Mouse (Mus musculus) neural tube, embryonic 12.5 days (tissue): ENCODE measurements around the gene Mxi1. TPM values are rescaled to one million over a fixed set of nuclear protein-coding genes. Genes with fewer than 3 reads are reported as not detected.

Experiments used
- ATAC-seq: fragments of 200-750 bp; cut with Nextera tagmentation; 2 replicates; pipeline ENCODE4 v1.8.0; 2017; ENCODE audit warnings: low read depth, mild to moderate bottlenecking, moderate TSS enrichment, moderate library complexity; ENCODE audit not compliant: low FRiP score
- H3K27ac ChIP-seq: fragments of 300-500 bp; sonication (generic); 2 replicates; pipeline ENCODE4 v1.5.1; 2016
- H3K27me3 ChIP-seq: fragments of 300-500 bp; sonication (generic); replicated peaks from 2 replicates; pipeline ENCODE4 v1.6.1; 2016; ENCODE audit warnings: mild to moderate bottlenecking
- H3K36me3 ChIP-seq: fragments of 300-500 bp; sonication (generic); 2 replicates; pipeline ENCODE4 v1.6.1; 2016; ENCODE audit warnings: mild to moderate bottlenecking
- H3K4me1 ChIP-seq: fragments of 300-500 bp; sonication (generic); 2 replicates; pipeline ENCODE4 v1.6.1; 2016
- H3K4me2 ChIP-seq: fragments of 300-500 bp; sonication (generic); replicated peaks from 2 replicates; pipeline ENCODE4 v1.6.1; 2016; ENCODE audit warnings: mild to moderate bottlenecking
- H3K4me3 ChIP-seq: fragments of 300-500 bp; sonication (generic); 2 replicates; pipeline ENCODE4 v1.5.1; 2016
- H3K9ac ChIP-seq: fragments of 300-500 bp; sonication (generic); 2 replicates; pipeline ENCODE4 v1.6.1; 2016; ENCODE audit warnings: mild to moderate bottlenecking
- H3K9me3 ChIP-seq: fragments of 300-500 bp; sonication (generic); 2 replicates; pipeline ENCODE4 v1.6.1; 2016; ENCODE audit warnings: mild to moderate bottlenecking
- WGBS: fragments of 180-500 bp; shearing (Covaris S2); methylation state at CpG from one replicate; pipeline ENCODE4 v1.1.7; 2016; 5-methylcytosine and 5-hydroxymethylcytosine counted together
- polyA plus RNA-seq: library from polyadenylated mRNA; unstranded; fragments of >200 nt; fragmentation: Nextera tagmentation; extraction: Ambion mirVana; gene quantifications from 2 replicates; pipeline ENCODE4 v1.2.1, GENCODE M21; 2016

The Mxi1 gene
- polyA plus RNA-seq, 1 experiment from 2014 or later = 74.8 TPM

DNA sequence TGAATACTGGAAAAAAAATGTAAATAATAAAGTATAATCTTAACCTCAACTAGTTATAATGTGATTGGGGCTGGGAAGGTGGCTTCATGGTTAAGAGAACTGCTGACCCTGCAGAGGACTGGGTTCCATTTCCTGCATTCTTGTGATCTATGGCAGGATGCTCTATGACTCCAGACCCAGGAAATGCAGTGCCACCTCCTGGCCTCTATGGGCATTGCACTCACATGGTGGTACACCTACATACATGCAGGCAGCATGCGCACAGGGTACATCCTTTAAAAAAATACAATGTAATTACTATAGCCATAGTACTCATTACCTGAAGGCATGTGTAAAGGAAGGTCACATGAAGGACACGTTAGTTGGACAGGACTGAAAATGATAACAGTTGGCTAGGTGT, 52.6 kb downstream of the Mxi1 start:
- Histone ChIP-seq H3K4me2 (no peak overlapping the region), H3K4me3 (no peak overlapping the region), H3K27me3 (no peaks in the 10 kb centered on the region), H3K27ac (no peak overlapping the region), H3K36me3 (no peaks in the 10 kb centered on the region), H3K9me3 (no peaks in the 10 kb centered on the region), H3K9ac (no peak overlapping the region), H3K4me1 (peaks cover 32% of the 10 kb centered on the region; the same call in 1 of the 2 replicates)
- no peak for ATAC-seq
- WGBS = 51% methylated on average over 2 of the region's 2 CpGs

DNA sequence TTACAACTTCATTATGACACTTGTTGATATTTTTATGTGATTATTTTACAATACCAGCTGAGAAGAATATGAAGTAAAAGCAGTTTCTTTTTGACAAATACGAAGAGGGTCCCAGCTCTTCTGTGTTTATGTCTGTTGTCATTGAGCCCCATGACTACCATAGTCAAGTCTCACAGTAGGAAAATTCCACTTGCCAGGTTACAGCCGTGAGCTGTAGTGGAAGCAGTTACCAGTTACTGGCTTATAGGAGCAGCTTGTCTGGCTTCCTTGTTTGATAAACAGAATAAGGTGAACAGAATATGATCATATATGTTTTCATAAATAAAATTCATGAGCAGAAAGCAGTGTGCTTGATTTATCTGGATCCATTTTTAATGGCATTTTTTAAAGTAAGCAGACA, 54.2 kb downstream of the Mxi1 start:
- Histone ChIP-seq H3K27ac (no peak overlapping the region), H3K4me2 (no peak overlapping the region), H3K9ac (no peak overlapping the region), H3K9me3 (no peaks in the 10 kb centered on the region), H3K4me3 (no peak overlapping the region), H3K27me3 (no peaks in the 10 kb centered on the region), H3K36me3 (no peaks in the 10 kb centered on the region), H3K4me1 (peaks cover 24% of the 10 kb centered on the region; the same call in 1 of the 2 replicates)
- no peak for ATAC-seq
- 73% methylated on average over 2 of the region's 2 CpGs for WGBS

DNA sequence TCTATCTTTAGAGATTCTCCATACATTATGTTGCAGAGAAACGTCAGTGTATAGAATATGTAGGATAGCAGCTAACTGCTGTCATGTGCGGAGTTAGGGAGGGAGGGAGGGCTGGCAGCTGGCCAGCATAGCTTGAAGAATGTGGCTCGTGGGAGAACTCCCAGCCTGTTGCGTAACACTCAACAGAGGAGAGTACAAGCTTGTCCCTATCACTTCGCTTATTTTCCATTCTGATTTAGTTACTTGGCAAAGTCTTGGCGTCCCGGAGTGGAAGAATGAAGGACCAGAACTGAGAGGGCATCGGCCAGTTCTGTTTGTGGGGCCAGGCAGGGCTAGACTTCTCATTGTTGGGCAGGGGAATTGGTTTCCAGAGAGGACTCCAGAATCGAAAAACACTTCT, 54.6 kb downstream of the Mxi1 start:
- H3K4me1 ChIP-seq = peaks cover 20% of the 10 kb centered on the region; the same call in 1 of the 2 replicates
- peak; percentile 59; the same call in 1 of the 2 replicates for ATAC-seq

DNA sequence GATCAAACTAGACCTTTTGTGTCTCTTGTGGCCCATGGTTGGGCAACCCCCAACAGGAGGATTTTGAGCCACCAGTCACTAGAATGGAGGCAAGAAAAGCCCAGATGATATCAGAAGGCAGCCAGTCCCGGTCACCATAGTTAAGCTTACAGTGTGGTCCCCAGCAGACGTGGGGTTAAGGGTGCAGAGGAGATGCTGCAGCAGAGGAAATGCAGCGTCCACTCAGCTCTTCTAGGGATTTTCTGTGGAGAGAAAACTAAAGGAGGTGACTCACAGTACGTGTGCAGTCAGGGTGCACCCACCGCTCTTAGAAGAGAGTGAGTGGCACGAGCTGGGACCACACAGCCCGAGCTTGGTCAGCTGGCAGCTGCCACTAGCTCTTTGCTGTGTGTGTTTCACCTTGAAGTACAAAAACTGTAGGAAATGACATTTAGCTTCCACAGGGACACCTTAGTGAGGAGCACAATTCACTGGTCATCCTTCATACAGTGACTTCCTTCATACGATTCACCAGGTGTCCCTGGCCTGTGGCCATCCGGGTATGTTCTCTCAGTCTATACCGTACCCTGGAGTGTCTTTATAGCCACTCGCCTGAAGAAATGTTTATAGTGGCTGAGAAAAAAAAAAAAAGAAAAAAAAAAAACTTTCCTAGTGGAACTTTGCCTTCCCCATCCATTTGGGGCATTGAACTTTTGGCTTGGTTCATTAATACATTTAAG, 55.9 kb downstream of the Mxi1 start:
- Histone ChIP-seq H3K27me3 (no peaks in the 10 kb centered on the region), H3K27ac (no peak overlapping the region), H3K4me2 (no peak overlapping the region), H3K4me3 (no peak overlapping the region), H3K4me1 (peaks cover 14% of the 10 kb centered on the region; the same call in 1 of the 2 replicates), H3K9me3 (no peaks in the 10 kb centered on the region), H3K36me3 (peaks cover 7% of the 10 kb centered on the region; the same call in 1 of the 2 replicates), H3K9ac (no peak overlapping the region)
- ATAC-seq = no peak
- whole genome bisulfite sequencing = 79% methylated on average over 11 of the region's 11 CpGs

More for the DNA sequence above, 54.6 kb downstream of the Mxi1 start:
- no peak overlapping the region for H3K4me3 ChIP-seq
- H3K9ac ChIP-seq = no peak overlapping the region
- no peaks in the 10 kb centered on the region for H3K36me3 ChIP-seq
- 51% methylated on average over 9 of the region's 9 CpGs for WGBS
- H3K9me3 ChIP-seq = no peaks in the 10 kb centered on the region
- no peak overlapping the region for H3K4me2 ChIP-seq
- no peaks in the 10 kb centered on the region for H3K27me3 ChIP-seq
- no peak overlapping the region for H3K27ac ChIP-seq

DNA sequence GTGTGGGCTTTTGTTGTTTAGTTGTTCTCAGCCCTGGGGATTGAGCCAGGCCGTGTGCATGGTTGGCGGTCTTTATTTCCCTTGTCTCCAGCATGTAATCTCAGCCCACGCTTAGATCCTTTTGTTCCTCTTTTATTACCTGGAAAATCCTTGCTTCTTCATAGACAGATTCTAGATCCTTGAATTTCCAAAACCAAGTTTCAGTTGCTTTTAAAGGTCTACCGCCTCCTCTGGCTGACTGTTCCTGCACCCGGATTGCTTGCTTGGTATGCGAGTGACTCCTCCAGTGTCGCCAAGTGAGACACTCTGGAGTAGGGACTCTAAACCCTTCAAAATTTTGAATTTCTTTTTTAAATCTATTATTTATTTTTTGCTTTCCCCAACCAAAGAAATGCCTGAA, 56.6 kb downstream of the Mxi1 start:
- Histone ChIP-seq H3K4me2 (no peak overlapping the region), H3K4me3 (no peak overlapping the region), H3K27ac (no peak overlapping the region), H3K36me3 (peaks cover 13% of the 10 kb centered on the region; the same call in 1 of the 2 replicates), H3K9me3 (no peaks in the 10 kb centered on the region), H3K27me3 (no peaks in the 10 kb centered on the region), H3K9ac (no peak overlapping the region), H3K4me1 (peaks cover 14% of the 10 kb centered on the region; the same call in 1 of the 2 replicates)
- 62% methylated on average over 7 of the region's 7 CpGs for WGBS
- no peak for ATAC-seq

DNA sequence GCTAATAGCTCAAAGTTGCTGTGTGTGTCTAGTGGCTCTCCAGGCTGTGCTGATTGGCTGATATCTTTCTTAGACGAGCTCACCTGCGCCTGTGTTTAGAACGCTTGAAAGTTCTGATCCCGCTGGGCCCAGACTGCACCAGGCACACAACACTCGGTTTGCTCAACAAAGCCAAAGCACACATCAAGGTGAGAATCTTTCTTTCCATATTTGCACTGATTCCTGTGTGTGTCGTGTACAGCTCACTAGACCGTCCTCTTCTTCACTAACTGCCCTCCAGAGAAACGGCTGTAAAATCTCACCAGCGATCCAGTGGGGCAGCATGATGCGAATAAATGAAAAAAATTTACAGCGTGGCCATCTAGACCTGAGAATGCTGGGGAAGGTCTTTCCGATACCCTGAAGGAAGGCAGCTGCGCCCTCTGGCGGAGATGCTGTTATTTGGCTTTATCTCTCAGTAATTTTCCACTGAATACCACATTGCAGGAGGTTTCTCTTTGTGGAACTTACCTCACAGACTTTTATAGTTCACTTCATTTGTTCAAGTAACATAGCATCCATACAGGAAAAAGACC, 59.2 kb downstream of the Mxi1 start:
- H3K4me2 ChIP-seq = 0 out of 2 replicates have a peak overlapping the region, but pooled peaks have one; percentile 8
- H3K36me3 ChIP-seq = peaks cover 32% of the 10 kb centered on the region
- H3K27ac ChIP-seq = no peak overlapping the region
- peak; percentile 56 for ATAC-seq
- no peak overlapping the region for H3K4me3 ChIP-seq
- WGBS = 34% methylated on average over 14 of the region's 14 CpGs
- no peak overlapping the region for H3K9ac ChIP-seq
- H3K27me3 ChIP-seq = no peaks in the 10 kb centered on the region
- peaks cover 10% of the 10 kb centered on the region; the same call in 1 of the 2 replicates for H3K4me1 ChIP-seq
- no peaks in the 10 kb centered on the region for H3K9me3 ChIP-seq

DNA sequence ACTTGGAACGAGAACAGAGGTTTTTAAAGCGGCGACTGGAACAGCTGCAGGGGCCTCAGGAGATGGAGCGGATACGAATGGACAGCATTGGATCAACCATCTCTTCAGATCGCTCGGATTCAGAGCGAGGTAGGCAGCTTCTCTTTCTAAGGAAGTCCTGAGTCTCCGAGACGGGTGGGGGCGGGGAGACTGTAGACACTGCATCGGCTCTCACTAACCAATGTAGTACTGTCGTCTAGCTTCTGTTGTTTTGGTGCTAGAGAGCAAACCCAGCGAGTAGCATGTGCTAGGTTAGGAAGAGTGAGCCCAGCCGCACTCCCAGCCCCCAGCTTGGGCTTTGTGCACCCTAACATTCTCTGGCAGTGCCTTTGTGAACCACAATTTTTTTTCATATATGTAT, 59.9 kb downstream of the Mxi1 start:
- 86% methylated on average over 15 of the region's 15 CpGs for WGBS
- H3K27ac ChIP-seq = no peak overlapping the region
- ATAC-seq = no peak

DNA sequence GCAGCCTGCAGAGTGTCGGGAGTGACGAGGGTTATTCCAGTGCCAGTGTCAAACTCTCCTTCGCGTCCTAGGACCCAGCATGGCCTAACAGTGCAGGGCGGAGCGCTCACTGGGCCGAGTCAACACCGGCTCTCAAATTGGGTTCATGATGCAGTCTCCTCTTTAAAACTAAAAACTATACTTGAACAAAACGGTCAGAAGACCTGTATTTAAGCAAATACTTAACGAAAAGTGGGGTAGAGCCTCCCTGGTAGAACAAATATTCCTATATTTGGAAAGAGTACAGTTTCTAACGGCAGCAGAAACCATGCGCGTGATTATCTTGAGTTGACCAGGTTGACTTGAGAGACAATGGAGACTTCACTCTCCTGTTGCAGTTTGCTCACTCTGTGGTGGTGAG, 61.3 kb downstream of the Mxi1 start, which contains the start of gene Gm10197:
TSS of gene Gm10197 (minus strand) at position 101 of the 400 bp plus-strand sequence.
- ATAC-seq = no peak
- Histone ChIP-seq H3K9ac (no peak within 1 kb of the TSS), H3K36me3 (peaks cover 44% of the 10 kb centered on the region), H3K27me3 (no peaks in the 10 kb centered on the region), H3K9me3 (no peaks in the 10 kb centered on the region), H3K4me3 (no peak within 1 kb of the TSS), H3K4me2 (no peak within 1 kb of the TSS), H3K4me1 (no peaks in the 10 kb centered on the region), H3K27ac (no peak within 1 kb of the TSS)
- WGBS = 90% methylated on average over 13 of the region's 13 CpGs

More for the DNA sequence above, 59.9 kb downstream of the Mxi1 start:
- Histone ChIP-seq H3K36me3 (peaks cover 35% of the 10 kb centered on the region), H3K4me3 (no peak overlapping the region), H3K9me3 (no peaks in the 10 kb centered on the region), H3K9ac (no peak overlapping the region), H3K27me3 (no peaks in the 10 kb centered on the region), H3K4me2 (no peak overlapping the region), H3K4me1 (peaks cover 5% of the 10 kb centered on the region; the same call in 1 of the 2 replicates)

DNA sequence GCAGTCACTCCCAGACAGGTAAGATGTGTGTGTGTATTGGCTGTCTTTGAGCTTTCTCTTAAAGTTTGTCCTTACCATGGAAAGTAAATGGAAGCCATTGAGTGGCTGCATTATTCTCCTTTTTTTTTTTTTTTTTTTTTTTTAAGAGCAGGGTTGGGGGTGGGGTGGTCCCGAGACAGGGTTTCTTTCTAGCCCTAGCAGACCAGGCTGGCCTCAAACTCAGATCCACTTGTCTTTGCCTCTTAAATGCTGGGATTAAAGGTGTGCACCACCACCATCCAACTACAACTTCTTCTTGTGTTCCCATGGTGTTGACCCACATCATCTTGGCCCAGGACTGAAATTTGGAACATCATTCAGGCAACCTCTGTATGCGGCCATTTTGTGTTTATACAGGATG, 63.3 kb downstream of the Mxi1 start:
- H3K4me2 ChIP-seq = no peak overlapping the region
- no peak for ATAC-seq
- H3K36me3 ChIP-seq = peaks cover 51% of the 10 kb centered on the region
- no peaks in the 10 kb centered on the region for H3K9me3 ChIP-seq
- H3K4me3 ChIP-seq = no peak overlapping the region
- WGBS = 86% methylated on average over 2 of the region's 2 CpGs
- no peaks in the 10 kb centered on the region for H3K27me3 ChIP-seq
- H3K27ac ChIP-seq = no peak overlapping the region
- H3K4me1 ChIP-seq = no peaks in the 10 kb centered on the region
- H3K9ac ChIP-seq = no peak overlapping the region

DNA sequence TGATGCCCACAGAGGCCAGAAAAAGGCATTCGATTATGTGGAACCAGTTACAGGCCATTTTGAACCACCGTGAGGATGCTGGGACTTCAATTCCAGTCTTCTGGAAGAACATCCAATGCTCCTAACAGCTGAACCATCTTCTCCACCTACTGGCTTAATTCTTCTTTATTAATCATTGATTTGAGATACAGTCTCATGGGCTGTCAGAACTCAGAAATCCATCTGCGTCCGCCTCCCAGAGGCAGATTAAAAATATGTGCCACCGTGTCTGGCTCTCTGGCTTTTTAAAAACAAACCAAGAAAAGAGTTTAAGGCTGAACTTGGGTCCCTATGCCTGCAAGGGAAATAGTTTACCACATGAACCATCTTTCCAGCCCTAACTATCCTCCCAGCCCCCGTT, 65.0 kb downstream of the Mxi1 start:
- WGBS = 95% methylated on average over 6 of the region's 6 CpGs
- Histone ChIP-seq H3K4me3 (no peak overlapping the region), H3K4me2 (no peak overlapping the region), H3K9ac (no peak overlapping the region), H3K4me1 (no peaks in the 10 kb centered on the region), H3K27me3 (no peaks in the 10 kb centered on the region), H3K36me3 (peaks cover 59% of the 10 kb centered on the region), H3K27ac (no peak overlapping the region), H3K9me3 (no peaks in the 10 kb centered on the region)
- no peak for ATAC-seq

DNA sequence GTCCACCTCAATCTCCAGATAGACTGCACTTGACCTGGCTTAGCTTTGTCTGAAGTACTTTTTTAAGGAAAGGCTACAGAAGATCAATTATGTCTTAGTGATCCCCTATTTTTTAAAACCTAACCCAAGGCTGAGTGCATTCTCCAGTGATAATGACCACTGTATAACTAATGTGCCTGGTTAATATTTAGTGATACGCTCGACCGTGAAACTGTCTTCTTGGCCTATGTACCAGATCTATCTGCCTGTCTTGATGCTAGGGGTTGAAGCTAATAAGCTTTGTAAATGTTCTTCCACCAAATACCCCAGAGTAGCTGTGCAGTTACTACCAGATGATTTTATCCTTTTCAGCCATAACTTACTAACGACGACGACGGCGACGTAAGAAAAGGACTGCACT, 65.5 kb downstream of the Mxi1 start:
- H3K9ac ChIP-seq = no peak overlapping the region
- H3K4me2 ChIP-seq = no peak overlapping the region
- H3K27me3 ChIP-seq = no peaks in the 10 kb centered on the region
- H3K9me3 ChIP-seq = no peaks in the 10 kb centered on the region
- H3K4me3 ChIP-seq = no peak overlapping the region
- WGBS = 93% methylated on average over 9 of the region's 9 CpGs
- H3K4me1 ChIP-seq = no peaks in the 10 kb centered on the region
- no peak for ATAC-seq
- peaks cover 59% of the 10 kb centered on the region for H3K36me3 ChIP-seq
- H3K27ac ChIP-seq = no peak overlapping the region

DNA sequence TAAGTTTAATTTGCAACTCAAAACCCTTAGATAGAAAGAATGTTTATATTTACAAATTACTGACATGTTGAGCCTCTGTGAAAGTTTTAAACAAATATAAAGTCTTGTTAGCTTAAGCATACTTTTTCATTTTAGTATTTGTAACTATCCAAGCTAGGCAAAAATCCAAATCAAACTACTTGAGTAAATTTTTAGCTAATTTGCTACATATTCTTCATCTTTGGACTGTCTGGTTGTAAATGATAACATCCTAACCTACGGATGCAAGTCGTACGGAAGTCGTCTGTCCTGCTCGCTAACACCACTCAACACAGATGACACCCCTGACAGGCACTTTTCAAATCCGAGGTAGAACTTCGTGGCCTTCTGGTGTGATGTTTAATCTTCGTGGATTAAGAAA, 67.3 kb downstream of the Mxi1 start:
- no peaks in the 10 kb centered on the region for H3K4me1 ChIP-seq
- H3K4me2 ChIP-seq = no peak overlapping the region
- no peaks in the 10 kb centered on the region for H3K9me3 ChIP-seq
- H3K27me3 ChIP-seq = no peaks in the 10 kb centered on the region
- ATAC-seq = no peak
- no peak overlapping the region for H3K9ac ChIP-seq
- 91% methylated on average over 8 of the region's 8 CpGs for WGBS
- H3K4me3 ChIP-seq = no peak overlapping the region
- peaks cover 57% of the 10 kb centered on the region for H3K36me3 ChIP-seq
- H3K27ac ChIP-seq = no peak overlapping the region
